8 mouse cellular contexts compared by ENCODE assay signal in genomic region chr1:160534571-160535335, GRCm38 (mm10).
DNase-seq lines count a peak whose midpoint lies in the region.

No protein-coding gene starts in this region.

- intact Hi-C loops in heart, postnatal 14 days (cut with DNase I), result no loop called here
- intact Hi-C loops in left cerebral cortex, postnatal 25 days (cut with DNase I), result no loop called here

- peak; percentile 59 for DNase-seq in right cerebral cortex, adult 18-20 months
- no peak for DNase-seq in right cerebral cortex, postnatal 14 days
- DNase-seq in heart, postnatal 14 days, result peak; percentile 18 to 34
- peak; percentile 55 to 80 for DNase-seq in left cerebral cortex, postnatal 25 days (ENCODE audit: low spot score in 2 of 2)
- no peak for DNase-seq in kidney, postnatal 10 days
- no peak for DNase-seq in T-cell, adult 2 months (ENCODE audit: low spot score)
- DNase-seq in urinary bladder, postnatal 4 days (ENCODE audit: low spot score in 2 of 2), result no peak
- no peak for DNase-seq in c-Kit-positive CD71-positive TER-119-positive erythroid progenitor cells, embryonic 14.5 days (ENCODE audit: low spot score)

Comparison
In these comparisons a context has a peak if more than half of its experiments do, and no peak if none do; other contexts are left out.
1. DNase-seq: peak in right cerebral cortex, adult 18-20 months (single experiment), heart, postnatal 14 days (2 of 2) and left cerebral cortex, postnatal 25 days (2 of 2); none in right cerebral cortex, postnatal 14 days (single experiment), kidney, postnatal 10 days (single experiment), T-cell, adult 2 months (single experiment), urinary bladder, postnatal 4 days (0 of 2) and c-Kit-positive CD71-positive TER-119-positive erythroid progenitor cells, embryonic 14.5 days (single experiment).